Mouse (Mus musculus) liver (tissue): ENCODE measurements around the gene Trim28.

ENCODE experiments used
- DNase-seq: peaks from one replicate; pipeline ENCODE4 v3.0.0-alpha.2; 2020; ENCODE audit warnings: mixed read lengths

The Trim28 gene

GRCm38 (mm10) chr7:13001584-13001983 lies 2.7 kb downstream of the Trim28 start:
- no peak for DNase-seq

- DNase-seq, result no peak
These were observed 4.5 kb downstream of the Trim28 start for GRCm38 (mm10) chr7:13003380-13003779.

GRCm38 (mm10) chr7:13006011-13006410 lies 7.1 kb downstream of the Trim28 start:
- DNase-seq, result no peak

- DNase-seq, result no peak
These were observed 7.6 kb downstream of the Trim28 start for GRCm38 (mm10) chr7:13006531-13006930.

GRCm38 (mm10) chr7:13007341-13008092 lies 8.6 kb downstream of the Trim28 start:
- DNase-seq, result no peak

GRCm38 (mm10) chr7:13009143-13010004 lies 10.5 kb downstream of the Trim28 start:
- peak; percentile 92 for DNase-seq

- no peak for DNase-seq
These were observed 11.3 kb downstream of the Trim28 start, which contains the start of gene Zbtb45 for GRCm38 (mm10) chr7:13010005-13010908. Zbtb45 (minus strand) TSS chr7:13010034.

GRCm38 (mm10) chr7:13013671-13014070 lies 14.8 kb downstream of the Trim28 start:
- no peak for DNase-seq

GRCm38 (mm10) chr7:13014275-13014839 lies 15.4 kb downstream of the Trim28 start:
- no peak for DNase-seq

GRCm38 (mm10) chr7:13015217-13015616 lies 16.3 kb downstream of the Trim28 start:
- DNase-seq, result no peak

- DNase-seq, result peak; percentile 85
These were observed 24.0 kb downstream of the Trim28 start for GRCm38 (mm10) chr7:13022773-13023535.

- DNase-seq, result peak; percentile 96
These were observed 25.2 kb downstream of the Trim28 start for GRCm38 (mm10) chr7:13023928-13024731.

- DNase-seq, result peak; percentile 83
These were observed 25.9 kb downstream of the Trim28 start for GRCm38 (mm10) chr7:13024805-13025204.

GRCm38 (mm10) chr7:13025511-13026112 lies 26.7 kb downstream of the Trim28 start:
- no peak for DNase-seq

GRCm38 (mm10) chr7:13028986-13029385 lies 30.1 kb downstream of the Trim28 start:
- DNase-seq, result no peak

GRCm38 (mm10) chr7:13031069-13031468 lies 32.2 kb downstream of the Trim28 start:
- no peak for DNase-seq

GRCm38 (mm10) chr7:13031983-13032382 lies 33.1 kb downstream of the Trim28 start:
- no peak for DNase-seq

- DNase-seq, result no peak
These were observed 33.6 kb downstream of the Trim28 start for GRCm38 (mm10) chr7:13032541-13032940.

GRCm38 (mm10) chr7:13033451-13034147 lies 34.7 kb downstream of the Trim28 start:
- DNase-seq, result no peak
